Mouse (Mus musculus) stomach, postnatal 0 days (tissue): ENCODE results near the gene Amer2.

Source experiments
- CTCF ChIP-seq: IDR thresholded peaks from 2 replicates; pipeline ENCODE4 v1.5.1; 2016; ENCODE audit warnings: antibody characterized with exemption, low read depth, mild to moderate bottlenecking, moderate library complexity
- EP300 ChIP-seq: optimal IDR thresholded peaks from 2 replicates; pipeline ENCODE3; 2016; ENCODE audit warnings: antibody characterized with exemption

DNA sequence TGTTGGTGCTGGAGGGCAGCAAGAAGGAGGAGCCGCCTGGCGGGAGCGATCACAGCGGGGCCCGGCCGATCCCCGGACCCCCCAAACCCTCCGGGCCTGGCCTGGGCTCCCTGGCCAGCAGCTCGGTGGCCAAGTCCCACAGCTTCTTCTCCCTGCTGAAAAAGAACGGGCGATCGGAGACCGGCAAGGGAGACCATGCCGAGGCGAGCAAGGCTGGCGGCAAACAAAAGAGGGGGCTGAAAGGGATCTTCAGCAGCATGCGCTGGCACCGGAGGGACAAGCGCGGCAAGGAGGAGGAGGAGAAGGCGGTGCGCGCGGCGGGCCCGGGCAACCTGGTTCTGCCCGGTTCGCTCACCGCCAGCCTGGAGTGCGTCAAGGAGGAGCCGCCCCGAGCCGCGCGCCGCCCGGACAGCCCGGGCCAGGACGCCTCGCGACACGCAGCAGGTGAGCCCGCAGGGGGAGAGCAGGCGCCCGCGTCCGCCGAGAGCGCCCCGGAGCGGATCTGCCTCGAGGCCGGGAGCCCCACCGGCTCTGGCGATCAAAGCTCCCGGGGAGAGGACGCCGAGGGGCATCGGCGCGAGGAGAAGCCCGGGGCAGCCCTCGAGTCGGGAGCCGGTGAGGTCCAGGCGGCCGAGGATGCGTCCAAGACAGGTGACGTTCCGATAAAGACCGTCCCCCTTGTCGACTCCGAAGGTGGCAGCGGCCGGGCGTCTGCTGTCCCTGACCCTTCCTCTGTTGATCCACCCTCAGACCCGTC, 5.7 kb downstream of the Amer2 start:
- TF ChIP-seq EP300 (no peak), CTCF (no peak)
